Mouse (Mus musculus): Measurements from ENCODE around the gene Eipr1.

Gene Eipr1

DNA sequence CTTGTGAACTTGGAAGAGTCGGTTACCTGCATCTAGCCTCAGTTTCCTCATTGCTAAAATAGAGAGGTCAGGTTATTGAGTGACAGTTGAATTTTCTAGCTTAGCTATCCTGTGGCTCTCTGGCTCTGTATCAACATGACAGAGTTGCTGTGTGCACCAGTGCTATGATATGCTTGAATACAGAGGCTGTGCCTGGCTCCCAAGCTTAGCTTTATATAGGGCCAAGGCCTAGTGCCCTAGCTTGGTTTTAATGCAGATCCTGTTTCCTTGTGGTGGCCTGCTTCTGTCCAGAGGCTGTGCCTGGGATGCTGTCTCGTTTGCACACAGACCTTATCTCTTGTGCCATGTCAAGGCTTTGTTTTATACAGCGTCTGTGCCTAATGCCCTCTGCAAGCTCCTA lies 66.3 kb downstream of the Eipr1 start:
- no peak for DNase-seq (ENCODE audit: low spot score in 2 of 2)

DNA sequence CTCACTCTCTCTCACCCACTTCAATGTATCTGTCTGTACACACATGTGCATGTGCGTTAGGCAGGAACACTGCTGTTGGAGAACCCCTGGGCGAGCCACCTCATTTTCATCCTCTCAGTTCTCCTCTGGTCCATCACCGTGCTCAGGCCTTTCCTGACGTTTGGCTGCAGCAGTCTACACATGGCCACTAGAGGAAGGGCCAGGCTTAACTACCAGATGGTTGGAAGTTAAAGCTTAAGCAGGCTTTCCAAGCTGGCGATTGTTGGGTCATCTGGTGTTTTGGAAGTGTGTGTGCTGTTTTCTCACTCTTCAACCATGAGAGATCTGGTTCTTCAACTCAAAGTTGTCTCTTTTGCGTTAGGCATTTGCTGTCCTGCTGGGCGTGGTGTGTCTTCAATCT lies 71.9 kb downstream of the Eipr1 start:
- DNase-seq (ENCODE audit: low spot score in 2 of 2) = no peak

DNA sequence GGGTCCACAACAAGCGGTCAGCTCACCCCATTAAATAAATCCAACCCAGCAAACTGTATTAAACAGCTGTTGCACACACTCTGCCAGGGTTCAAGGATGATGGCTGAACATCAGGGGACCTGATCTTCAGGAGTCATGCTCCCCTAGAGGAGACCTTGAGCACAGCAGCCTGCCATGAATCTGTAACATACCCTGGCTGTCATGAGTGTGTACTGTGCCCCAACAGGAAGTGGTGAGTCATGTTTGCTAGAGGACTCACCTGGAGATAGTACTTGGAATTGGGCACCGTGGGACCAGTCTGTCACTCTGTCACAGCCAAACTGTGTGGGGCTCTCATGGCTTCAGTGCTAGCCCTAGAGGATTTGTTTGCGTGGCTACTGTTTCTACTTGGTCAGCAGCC lies 77.9 kb downstream of the Eipr1 start:
- no peak for DNase-seq (ENCODE audit: low spot score in 2 of 2)

DNA sequence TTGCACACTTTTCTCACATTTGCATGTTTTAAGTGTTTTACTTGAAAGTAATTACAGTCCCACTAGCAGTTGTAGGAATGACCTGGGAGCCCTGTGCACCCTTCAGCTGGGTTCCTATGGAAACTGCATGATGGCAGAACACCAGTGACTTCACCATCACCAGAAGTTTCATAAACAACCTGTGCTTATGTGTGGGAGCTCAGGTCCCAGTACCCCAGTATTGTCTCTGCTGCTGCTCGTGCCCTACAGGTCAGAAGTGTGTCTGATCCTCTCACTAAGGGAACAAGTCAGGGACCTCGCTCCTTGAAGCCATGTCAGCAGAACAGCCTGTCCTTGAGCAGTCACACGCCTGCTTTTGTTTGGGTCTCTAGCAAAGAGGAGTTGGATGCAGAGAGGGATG lies 78.9 kb downstream of the Eipr1 start:
- DNase-seq (ENCODE audit: low spot score in 2 of 2) = no peak

DNA sequence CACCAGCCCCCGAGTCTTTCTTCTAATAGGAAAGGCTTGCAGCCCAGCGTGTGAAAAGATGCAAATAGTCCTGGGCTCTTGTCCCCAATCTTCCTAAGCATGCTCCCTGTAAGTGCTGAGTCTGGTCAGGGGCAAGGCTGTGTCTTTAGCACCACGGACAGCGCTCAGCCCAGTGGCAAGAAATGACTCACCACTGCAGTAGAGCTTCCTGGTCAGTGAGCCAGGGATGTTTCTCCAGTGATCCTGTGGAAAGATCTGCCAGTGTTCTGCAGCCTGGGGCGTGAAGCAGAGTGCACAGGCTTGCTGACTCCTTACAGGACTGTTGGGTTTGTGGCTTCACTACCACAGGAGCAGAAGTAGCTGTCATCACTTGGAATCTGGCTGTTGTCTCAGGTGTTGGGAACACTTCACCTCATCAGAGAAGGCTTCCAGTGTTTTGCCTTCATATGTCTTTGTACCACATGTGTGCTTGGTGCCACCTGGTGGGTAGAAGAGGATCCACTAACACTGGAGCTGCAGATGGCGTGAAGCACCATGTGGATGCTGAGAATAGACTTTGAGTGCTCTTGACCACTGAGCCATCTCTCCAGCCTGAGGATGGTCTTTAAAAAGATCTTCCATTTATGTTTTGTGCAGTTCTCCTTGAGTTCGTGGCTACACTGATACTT lies 79.6 kb downstream of the Eipr1 start:
- peak; percentile 40 to 44 for DNase-seq (ENCODE audit: low spot score in 2 of 2)

DNA sequence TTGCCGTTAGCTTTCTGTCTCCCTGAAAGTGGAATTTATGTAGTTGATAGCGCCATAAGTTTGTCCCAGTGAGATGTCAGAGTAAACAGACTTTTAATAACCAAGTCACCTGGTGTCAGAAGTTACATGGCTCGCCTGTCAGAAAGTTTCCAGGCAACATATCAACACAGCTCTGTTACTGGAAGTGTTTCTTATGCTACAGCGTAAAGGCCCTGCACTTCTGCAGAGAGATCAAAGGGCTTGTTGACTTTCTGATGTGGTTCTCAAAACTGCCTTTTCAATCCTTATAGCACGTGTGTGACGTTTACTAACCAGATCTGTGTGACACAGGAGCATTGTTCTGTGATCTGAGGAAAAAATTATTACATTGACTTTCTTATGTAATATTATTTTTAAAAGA lies 82.7 kb downstream of the Eipr1 start:
- no peak for DNase-seq (ENCODE audit: low spot score in 2 of 2)

DNA sequence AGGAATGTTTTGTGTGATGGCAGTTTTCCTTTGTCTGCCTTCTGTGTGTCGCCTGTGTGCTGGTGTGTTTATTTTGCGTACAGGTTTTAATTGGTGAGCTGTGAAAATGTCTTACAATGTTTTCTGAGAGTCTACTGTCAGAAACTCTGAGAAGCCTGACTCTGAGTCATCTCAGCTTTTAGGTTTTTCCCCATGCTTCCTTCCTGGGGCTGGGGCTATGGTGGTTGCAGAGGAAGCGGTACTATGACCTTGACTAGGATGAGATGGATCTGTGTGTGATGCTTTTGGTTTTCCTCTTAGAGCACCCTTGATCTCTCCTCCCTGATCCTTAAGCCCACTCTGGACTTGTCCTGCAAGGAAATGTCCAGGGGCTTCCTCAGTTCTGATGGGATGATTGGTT lies 84.1 kb downstream of the Eipr1 start:
- DNase-seq (ENCODE audit: low spot score in 2 of 2) = no peak

DNA sequence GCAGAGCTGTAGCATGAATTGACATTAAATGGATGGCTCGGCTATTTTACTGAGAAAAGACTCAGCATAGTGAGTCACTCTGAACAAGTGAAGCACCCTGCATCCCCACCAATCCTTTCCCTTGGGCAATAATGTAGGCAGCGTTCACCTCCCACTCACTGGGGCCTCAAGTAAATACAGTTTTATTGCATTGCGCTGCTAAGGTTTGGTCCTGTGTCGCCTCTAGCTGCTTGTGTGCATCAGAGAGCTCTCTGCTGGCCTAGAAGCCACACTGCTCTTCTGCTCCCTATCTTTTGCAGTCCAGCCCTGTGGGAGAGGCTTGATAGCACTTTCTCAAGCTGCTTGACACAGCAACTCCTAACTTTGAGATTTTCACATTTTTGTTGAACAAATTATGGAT lies 86.7 kb downstream of the Eipr1 start:
- DNase-seq (ENCODE audit: low spot score in 2 of 2) = no peak

DNA sequence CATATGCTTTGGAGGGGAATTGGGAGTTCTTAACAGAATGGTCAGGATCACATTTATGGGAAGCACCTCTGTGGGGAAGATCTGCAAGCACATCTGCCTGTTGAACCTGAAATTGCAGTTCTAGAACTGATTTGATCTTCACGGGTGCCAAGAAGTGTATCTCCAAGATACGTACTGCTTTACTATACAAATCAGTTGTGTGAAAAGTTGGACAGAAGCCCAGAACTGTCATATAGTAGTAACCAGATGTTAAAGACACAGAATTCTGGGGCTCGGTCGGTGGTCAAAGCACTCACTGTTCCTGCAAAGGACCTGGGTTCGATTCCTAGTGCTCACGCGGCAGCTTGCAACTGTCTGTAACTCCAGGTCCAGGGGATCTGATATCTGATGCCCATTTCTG lies 87.4 kb downstream of the Eipr1 start:
- DNase-seq (ENCODE audit: low spot score in 2 of 2) = no peak

DNA sequence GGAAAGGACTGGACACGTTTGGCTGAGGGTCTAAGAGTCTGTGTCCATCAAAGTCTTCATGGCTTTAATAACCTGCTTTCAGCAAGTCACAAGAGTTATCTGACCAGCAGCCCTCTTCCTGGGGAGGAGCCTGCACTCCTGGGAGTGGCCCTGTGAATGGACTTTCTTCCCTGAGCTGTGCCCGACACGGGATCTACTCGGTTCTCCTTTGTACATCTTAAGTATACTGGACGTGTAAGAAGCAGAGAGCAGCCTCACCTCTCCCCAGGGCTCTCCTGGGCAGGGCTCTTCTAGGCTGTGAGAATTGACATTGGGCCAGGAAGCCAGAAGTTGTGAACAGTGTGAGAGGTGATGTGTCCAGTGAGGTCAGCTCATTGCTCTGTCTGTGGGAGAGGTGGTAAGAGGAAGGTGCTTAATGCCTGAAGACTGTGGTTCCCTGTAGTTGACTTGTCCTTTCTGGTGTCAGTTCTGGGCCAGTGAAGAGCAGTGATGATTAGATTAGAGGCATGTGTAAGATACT lies 89.6 kb downstream of the Eipr1 start:
- DNase-seq (ENCODE audit: low spot score in 2 of 2) = no peak

DNA sequence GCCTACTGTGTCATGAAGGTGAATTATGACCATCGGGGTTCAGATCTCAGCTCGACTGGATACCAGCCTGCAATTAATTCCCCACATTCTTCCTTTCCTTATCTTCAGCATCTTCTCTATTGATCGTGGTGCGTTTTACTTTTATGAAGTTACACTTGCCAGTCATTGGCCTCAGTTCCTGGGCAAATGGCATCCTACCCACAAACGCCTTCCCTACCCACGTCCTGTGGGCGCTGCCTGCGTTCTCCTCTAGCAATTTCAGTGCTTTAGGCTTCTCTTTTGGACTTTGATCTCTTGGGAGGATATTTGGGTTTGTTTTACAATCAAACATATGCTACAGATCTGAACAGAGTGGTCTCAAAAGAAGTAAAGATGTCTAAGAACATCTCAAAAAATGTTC lies 94.2 kb downstream of the Eipr1 start:
- no peak for DNase-seq (ENCODE audit: low spot score in 2 of 2)

DNA sequence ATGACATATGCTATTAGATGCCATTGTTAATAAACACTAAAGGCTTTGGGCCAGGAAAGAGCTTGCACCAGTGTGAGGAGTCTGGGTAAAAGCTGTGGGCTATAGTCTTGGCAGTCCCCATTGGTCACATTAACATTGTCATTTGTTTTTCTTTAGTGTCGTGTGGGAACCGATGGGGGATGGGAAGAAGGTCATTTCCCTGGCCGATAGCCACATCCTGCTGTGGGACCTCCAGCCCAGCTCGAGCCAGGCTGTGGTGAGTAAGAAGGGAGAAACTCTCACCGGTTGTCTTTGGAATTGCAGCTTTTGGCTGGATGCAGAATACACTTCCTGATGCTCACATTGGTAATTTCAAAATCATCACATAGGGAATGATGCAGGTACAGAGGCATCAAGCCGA lies 95.8 kb downstream of the Eipr1 start:
- DNase-seq (ENCODE audit: low spot score in 2 of 2) = no peak

DNA sequence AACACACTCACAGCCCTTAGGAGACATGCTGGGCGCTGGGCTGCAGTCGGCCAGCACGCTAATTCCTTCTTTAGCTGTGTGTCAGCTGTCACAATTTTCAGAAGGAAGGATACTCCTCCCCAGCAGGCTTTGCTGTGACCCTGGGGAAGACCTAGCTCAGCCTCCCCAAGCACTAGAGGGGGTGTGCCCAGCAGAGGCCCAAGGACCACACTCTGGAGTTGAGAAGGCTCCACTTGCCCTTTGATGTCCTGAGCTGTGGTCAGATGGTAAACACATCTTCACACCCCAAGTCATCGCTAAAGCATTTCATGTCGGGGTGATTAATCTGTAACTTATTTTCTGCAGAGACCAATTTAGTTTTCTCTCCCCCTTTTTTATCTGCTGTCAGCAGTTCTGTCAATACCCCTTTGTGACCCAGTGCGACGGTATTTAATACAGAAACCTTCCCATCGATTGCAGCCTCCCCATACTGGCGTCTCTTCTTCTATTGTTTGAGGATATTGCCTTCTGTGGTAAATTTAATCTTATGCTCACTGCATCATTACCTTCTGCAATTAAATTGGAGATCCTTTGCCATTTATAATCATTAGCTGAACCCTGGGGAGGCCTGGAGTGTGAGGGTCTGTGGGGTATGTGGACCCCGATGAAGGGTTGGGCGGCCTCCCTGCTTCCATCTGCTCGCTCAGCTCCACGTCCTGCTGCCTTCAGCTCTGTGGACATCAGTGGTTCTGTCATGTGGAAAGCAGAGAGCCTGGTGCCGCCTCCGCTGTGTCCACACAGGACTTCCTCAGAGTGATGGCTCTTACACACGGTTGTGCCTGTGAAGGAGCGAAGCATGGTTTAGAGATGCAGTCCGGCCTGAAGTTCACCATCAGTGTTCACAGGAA lies 97.4 kb downstream of the Eipr1 start:
- DNase-seq (ENCODE audit: low spot score in 2 of 2) = no peak

DNA sequence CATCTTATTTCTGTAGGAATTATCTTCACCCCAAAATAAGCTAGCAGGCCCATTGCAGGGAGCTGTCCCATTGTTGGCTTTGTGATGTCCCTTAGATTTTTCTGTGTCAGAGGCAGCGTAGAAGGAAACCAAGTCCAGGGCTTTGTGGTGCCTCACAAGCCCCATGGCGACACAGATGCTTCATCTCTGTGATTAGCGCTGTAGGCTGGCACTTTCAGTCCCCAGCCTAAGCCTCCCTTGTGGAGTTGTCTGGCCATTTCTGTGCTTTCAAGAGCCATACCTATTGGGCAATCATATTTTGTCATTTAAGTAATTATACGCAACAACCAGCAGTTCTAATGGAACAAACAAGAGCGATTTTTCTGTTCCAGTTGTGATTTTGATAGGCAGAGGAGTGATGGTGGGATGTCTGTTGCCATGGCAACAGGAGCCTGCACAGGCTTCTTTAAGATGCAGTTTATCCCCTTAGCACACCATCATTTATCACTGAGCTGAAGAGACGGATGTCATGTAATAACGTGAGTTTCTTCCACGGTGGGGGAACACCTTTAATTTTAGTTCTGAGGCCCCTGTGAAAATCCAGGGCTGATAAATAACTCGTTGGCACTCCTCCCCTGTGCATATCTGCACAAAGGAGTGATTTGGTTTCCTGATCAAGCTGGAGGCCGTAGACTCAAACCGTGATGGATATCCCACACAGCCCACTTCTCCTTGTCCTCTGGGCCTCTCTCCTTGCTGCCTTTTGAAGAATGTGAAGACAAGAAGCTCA lies 108.1 kb downstream of the Eipr1 start:
- DNase-seq (ENCODE audit: low spot score in 2 of 2) = no peak

DNA sequence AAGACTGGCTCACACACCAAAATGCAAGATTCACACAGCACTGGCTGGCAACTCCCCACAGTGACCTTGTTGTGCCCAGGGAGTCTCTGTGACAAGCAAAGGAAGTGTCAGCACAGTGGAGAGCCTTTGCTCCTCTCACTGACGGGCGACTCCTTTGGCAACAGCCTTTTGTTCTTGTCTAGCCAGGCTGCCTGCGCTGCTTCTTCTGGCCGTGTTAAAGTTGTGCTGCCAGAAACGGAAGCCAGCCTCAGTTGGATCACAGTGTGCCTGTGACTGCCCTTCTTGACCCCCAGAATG lies 108.6 kb downstream of the Eipr1 start:
- DNase-seq (ENCODE audit: low spot score in 2 of 2) = no peak

DNA sequence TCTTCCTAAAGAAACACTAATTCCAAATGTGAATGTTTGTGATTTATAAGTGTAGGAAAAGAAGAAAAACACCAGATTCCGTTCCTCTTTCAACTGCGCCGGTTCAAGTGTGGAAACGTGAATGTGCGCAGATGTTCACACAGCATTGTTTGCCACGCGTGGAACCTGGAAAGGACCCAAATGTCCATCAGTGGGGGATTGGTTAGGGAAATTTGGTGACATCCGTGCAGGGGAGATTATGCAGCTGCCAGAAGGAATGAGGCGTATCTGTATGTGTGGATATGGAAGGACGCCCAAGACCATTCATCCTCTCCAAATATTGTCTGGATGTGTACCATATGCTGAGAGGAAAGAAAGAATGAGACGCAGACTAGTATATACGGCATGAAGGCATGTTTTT lies 111.7 kb downstream of the Eipr1 start:
- DNase-seq (ENCODE audit: low spot score in 2 of 2) = peak in 1 of 2 experiments; percentile 36

DNA sequence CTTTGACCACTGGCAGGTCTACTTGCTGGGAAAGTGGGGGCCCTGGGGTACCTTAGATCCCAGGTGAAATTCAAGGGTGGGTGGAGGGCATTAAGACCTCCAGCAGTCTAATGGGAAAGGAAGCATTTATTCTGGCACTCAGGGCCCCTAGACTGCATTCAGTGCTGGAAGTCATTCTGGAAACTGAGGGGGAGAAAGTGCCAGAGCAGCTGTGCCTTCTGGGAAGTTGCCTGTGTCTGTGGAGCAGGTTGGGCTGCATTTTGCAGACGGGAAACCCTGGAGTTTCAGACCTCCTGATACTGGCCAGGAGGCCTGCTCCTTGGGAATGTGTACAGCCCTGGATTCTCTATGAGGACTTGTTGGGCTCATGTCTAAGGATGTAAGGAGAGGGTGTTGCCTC lies 114.5 kb downstream of the Eipr1 start:
- no peak for DNase-seq (ENCODE audit: low spot score in 2 of 2)

DNA sequence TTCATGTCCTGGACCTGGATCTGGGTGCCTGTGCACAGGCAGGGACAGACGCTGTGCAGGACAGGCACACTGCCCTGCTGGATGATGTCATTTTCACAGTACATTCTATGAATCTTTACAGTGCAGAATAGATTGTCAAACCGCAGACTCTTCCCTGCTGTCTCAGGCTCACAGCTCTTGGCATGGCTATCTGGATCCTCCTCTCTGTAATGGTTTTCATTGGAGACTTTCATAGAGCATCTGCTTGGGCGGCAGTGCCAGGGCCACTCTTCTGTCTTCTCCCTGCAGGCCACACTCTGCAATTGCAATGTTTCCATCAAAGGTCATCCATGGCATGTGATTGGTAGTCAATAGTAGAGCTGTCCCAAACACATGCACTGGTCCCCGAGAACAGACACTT lies 117.2 kb downstream of the Eipr1 start:
- no peak for DNase-seq (ENCODE audit: low spot score in 2 of 2)

DNA sequence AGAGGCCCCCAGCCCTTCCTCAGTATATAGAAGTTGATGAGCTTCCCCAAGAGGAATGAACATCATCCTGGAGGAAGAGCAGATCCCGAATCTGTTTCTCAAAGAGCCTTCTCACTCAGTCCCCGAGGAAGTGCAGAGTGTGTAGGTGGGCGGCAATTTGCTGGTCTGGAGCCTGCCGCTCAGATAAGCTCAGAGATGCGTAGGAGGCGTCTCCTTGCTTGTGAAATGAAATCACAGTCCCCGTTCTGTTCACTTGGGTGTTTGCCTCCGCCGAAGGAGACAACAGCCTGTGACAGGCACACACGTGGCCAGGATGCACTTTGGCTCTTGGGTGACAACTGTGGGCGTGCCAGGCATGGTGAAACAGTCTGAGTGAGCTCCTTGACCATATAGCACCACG lies 120.7 kb downstream of the Eipr1 start:
- DNase-seq (ENCODE audit: low spot score in 2 of 2) = peak; percentile 67 to 80

DNA sequence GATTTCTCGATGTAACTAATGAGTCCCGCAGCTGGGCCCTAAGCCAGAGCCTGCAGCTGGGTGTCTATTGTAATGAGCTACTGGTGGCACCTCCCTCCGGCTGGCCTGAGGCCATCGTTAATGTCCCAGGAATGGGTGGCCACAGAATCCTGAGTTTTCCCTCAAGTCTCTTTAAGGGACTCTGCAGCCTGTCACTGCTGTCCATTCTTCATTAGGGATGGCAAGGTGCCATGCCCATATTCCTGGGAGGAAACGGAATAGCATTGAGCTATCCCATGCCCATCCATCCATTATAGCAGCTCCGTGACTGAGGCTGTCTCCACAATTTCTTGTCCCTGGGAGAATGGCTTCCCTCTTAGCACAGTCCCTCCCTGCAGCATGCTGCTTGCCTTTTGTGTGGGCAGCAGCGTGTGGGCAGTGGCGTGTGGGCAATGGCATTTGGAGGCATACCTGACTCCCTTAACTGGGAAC lies 123.2 kb downstream of the Eipr1 start:
- no peak for DNase-seq (ENCODE audit: low spot score in 2 of 2)

DNA sequence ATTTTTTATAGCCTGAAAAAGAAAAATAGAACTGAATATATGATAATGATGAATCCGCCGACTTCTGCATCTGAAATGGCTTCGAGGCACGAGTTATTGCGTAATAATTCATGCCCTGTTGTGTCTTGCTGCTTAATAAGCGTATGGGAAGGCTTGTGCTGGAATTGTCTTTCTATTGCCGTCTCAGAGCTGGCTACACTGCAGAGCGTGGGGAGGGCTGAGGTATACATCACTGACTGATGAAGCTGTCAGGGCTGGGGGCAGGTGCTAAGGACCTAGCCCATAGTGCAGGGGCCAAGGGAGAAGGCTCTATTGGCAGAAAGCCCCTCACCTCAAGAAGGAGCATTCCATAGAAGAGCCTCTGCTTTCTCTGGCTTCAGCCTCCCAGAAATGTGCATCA lies 123.9 kb downstream of the Eipr1 start:
- DNase-seq (ENCODE audit: low spot score in 2 of 2) = no peak

DNA sequence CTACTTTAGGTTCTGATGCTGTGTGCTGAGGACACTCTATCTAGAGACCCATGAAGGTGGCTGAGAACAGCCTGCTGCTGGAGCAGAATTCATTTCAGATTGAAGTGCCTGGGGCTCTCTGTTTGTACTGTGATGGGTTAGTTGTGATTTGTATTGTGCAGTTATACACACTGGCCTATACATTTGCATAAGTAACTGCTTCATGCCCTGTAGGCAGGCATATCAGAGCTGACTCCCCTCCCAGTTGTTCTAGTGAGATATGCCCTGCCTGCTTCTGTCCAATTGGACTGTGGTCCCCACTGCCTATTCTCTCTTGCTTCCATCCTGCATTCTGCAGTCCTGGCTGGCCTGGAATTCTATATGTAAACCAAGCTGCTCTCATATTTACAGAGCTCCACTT lies 128.9 kb downstream of the Eipr1 start:
- no peak for DNase-seq (ENCODE audit: low spot score in 2 of 2)

DNA sequence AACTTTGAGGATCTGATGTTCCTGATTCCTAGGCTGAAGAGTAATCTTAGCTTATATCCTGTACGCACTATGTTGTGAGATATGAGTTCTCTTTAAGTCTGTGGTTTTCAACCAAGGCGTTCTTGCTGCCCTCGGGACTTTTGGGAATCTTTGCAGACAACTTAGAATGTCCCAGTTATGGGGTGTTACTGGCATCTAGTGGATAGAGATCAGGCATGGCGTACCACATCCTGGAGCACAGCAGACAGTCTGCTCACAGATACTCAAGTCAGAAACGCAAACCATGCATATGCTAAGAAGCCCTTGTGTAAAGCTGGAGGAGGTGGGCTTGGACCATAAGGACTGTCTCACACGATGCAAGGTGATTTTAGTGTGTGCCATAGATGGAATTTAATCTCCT lies 136.1 kb downstream of the Eipr1 start:
- no peak for DNase-seq (ENCODE audit: low spot score in 2 of 2)

All from frontal cortex, postnatal 14 days (tissue).